Mouse (Mus musculus) hindbrain, embryonic 10.5 days (tissue): ENCODE data around the gene Wwox. TPM values are rescaled to one million over a fixed set of nuclear protein-coding genes. Genes with fewer than 3 reads are reported as not detected.
A peak's percentile ranks its signal among the peaks of the same experiment; 100 is the strongest.

Experiments
- DNase-seq: peaks from one replicate; pipeline ENCODE4 v3.0.0-alpha.2; 2017; ENCODE audit warnings: low spot score
- H3K27ac ChIP-seq: fragments of 300-500 bp; sonication (generic); 2 replicates; pipeline ENCODE4 v1.5.1; 2016; ENCODE audit warnings: mild to moderate bottlenecking, moderate library complexity
- H3K27me3 ChIP-seq: fragments of 300-500 bp; sonication (generic); 2 replicates; pipeline ENCODE4 v1.6.1; 2016; ENCODE audit warnings: mild to moderate bottlenecking; ENCODE audit not compliant: poor library complexity, insufficient read depth, severe bottlenecking
- H3K36me3 ChIP-seq: fragments of 300-500 bp; sonication (generic); 2 replicates; pipeline ENCODE4 v1.6.1; 2016; ENCODE audit warnings: mild to moderate bottlenecking, moderate library complexity
- H3K4me1 ChIP-seq: fragments of 300-500 bp; sonication (generic); replicated peaks from 2 replicates; pipeline ENCODE4 v1.6.1; 2016; ENCODE audit warnings: mild to moderate bottlenecking
- H3K4me3 ChIP-seq: fragments of 300-500 bp; sonication (generic); 2 replicates; pipeline ENCODE4 v1.5.1; 2016; ENCODE audit warnings: mild to moderate bottlenecking, moderate library complexity
- H3K9me3 ChIP-seq: fragments of 300-500 bp; sonication (generic); 2 replicates; pipeline ENCODE4 v1.6.1; 2016; ENCODE audit warnings: mild to moderate bottlenecking, moderate library complexity
- WGBS: fragments of 180-500 bp; shearing (Covaris S2); methylation state at CpG from one replicate; pipeline ENCODE4 v1.1.7; 2016; 5-methylcytosine and 5-hydroxymethylcytosine counted together
- polyA plus RNA-seq: library from polyadenylated mRNA; unstranded; fragments of >200 nt; fragmentation: Nextera tagmentation; extraction: Ambion mirVana; gene quantifications from 2 replicates; pipeline ENCODE4 v1.2.1, GENCODE M21; 2016

The Wwox gene
- polyA plus RNA-seq, 1 experiment from 2014 or later, result 12.5 TPM

DNA sequence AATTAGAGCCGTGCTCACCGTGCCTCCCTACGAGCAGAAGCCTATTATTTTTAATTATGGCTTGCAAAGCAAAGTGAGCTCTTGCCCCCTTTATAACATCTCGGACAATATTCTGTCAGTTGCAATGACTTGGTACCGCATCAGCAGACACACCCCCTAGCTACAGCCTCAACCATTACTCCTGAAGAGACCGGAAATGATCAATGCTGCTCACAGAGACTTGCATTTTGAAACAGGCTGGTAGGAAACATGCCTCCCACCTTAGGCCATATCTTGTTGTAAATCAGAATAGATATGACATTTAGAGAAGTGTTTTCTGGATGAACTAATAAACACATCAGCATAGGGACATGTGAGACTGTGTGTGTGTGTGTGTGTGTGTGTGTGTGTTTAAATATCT is 911.3 kb downstream of the Wwox start:
- no peak overlapping the region for H3K27ac ChIP-seq
- no peaks in the 10 kb centered on the region for H3K4me1 ChIP-seq
- H3K36me3 ChIP-seq, result no peaks in the 10 kb centered on the region
- H3K4me3 ChIP-seq, result no peak overlapping the region
- H3K27me3 ChIP-seq, result no peaks in the 10 kb centered on the region
- DNase-seq, result no peak
- 83% methylated on average over 6 of the region's 6 CpGs for WGBS
- H3K9me3 ChIP-seq, result peaks cover 6% of the 10 kb centered on the region; the same call in 1 of the 2 replicates

DNA sequence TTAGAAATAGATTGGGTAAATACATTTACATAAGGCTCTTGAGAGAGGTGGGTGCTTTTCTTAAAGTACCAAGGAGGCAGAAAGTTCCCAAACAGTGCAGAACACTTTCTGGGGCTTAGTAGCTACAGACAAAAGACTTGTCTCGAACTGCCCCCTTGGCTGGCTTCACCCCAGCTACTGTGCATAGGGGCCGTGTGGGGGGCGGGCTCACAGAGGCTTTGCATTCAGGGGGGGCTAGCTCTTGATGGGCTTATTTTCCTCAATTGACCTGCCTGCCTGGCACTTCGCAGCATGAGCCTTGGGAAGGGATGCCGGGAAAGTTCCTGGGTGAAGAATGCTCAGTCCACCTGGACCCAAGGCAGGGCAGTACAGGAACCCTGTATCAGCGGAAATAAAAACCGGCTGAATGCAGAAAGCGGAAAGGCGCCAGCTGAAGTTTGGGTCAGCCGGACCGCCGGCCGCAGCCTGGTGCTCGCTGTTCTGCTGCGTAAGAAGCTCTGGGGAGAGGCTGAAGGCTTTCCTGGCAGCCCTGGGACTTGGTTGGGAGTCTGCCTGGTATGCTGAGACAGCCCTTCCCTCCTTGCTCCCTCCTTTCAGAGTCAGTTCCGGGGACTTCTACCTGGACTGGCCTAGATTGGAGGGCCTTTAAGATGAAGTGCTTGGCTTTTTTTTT is 918.3 kb downstream of the Wwox start:
- Histone ChIP-seq H3K27me3 (no peaks in the 10 kb centered on the region), H3K27ac (peak overlapping the region; percentile 60), H3K36me3 (no peaks in the 10 kb centered on the region), H3K4me1 (peaks cover 9% of the 10 kb centered on the region), H3K4me3 (peak overlapping the region; percentile 27), H3K9me3 (peaks cover 6% of the 10 kb centered on the region; the same call in 1 of the 2 replicates)
- no peak for DNase-seq
- 24% methylated on average over 16 of the region's 16 CpGs for whole genome bisulfite sequencing

DNA sequence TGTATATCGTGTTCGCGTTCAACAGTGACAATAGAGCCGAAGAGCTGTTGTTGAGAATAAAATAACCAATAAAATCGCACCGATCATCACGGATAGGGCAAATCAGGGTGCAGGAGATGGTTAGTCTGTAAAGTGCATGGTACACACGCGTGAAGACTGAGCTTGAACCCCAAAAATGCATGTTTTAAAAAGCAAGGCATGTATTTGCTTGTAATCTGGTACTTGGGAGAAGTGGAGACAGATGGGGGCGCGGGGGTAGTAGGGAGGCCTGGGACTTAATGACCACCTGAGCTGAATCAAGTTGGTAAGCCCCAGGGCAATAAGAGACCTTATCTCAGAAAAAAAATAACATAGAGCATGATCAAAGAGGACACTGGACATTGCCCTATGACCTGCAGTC is 919.0 kb downstream of the Wwox start:
- 92% methylated on average over 11 of the region's 11 CpGs for WGBS
- Histone ChIP-seq H3K27ac (no peak overlapping the region), H3K36me3 (no peaks in the 10 kb centered on the region), H3K4me3 (no peak overlapping the region), H3K9me3 (peaks cover 6% of the 10 kb centered on the region; the same call in 1 of the 2 replicates), H3K4me1 (peaks cover 9% of the 10 kb centered on the region), H3K27me3 (no peaks in the 10 kb centered on the region)
- no peak for DNase-seq

DNA sequence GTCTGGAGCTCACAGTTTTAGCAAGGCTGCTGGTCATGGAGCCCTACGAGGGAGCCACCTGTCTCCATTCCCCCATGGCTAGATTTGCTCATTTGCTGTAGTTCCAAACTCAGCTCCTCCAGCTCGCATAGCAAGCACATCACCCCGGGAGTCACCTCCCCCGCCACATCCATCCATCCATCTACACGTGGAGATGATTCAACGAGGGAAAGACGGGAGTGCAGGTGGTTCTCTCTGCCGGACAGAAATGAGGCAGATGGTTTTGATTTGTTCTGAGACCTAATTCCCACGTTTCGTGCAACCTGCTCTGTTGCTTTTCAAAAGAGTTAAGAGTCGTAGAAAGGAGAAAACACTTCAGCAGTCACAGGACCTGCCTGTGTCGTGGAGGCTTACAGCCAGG is 920.2 kb downstream of the Wwox start:
- H3K36me3 ChIP-seq, result no peaks in the 10 kb centered on the region
- peaks cover under 1% of the 10 kb centered on the region; the same call in 1 of the 2 replicates for H3K9me3 ChIP-seq
- H3K27ac ChIP-seq, result no peak overlapping the region
- no peak overlapping the region for H3K4me3 ChIP-seq
- H3K4me1 ChIP-seq, result peaks cover 9% of the 10 kb centered on the region
- no peak for DNase-seq
- H3K27me3 ChIP-seq, result no peaks in the 10 kb centered on the region
- WGBS, result 64% methylated on average over 12 of the region's 12 CpGs

DNA sequence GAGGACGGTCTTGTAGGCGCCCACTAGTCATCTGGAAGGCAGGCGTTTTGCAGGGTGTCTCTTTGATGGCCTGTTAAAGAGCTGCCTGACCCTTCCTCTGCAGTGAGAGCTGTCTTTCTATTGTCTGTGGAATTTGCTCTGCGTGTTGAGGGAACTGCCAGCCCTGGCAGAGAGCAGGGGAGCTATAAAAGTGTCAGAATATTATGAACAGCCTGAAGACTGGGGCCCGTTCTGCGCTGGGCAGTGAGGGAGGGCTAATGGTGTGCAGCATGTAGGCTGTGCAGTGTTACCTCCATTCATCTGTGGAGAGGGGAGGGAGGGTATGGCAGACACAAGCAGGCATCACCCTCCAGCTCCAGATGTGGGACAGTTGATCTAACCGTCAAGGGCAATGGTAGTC is 923.1 kb downstream of the Wwox start:
- H3K36me3 ChIP-seq, result no peaks in the 10 kb centered on the region
- no peak overlapping the region for H3K4me3 ChIP-seq
- no peak for DNase-seq
- WGBS, result 73% methylated on average over 7 of the region's 7 CpGs
- H3K27ac ChIP-seq, result no peak overlapping the region
- H3K27me3 ChIP-seq, result no peaks in the 10 kb centered on the region
- no peaks in the 10 kb centered on the region for H3K9me3 ChIP-seq
- peaks cover 8% of the 10 kb centered on the region for H3K4me1 ChIP-seq

DNA sequence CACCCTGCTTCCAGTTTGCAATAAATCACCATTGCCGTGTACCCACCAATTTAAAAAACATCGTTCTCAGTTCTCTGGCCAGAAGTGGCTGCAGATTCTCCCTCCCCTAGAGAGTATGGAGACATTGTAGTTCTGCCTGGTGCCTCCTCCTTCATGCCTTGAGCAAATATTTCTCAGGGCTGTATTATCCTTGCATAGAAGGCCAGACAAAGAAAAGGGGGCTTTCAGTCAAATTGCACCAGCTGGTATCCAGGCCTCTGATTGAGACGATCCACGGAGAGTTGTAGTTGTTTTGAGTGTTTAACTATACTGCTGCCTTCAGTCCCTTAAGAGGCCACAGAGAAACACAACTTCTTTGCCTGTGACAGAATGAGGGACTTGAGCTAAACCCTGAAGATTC is 935.5 kb downstream of the Wwox start:
- Histone ChIP-seq H3K27me3 (no peaks in the 10 kb centered on the region; the same call in 1 of the 2 replicates), H3K4me3 (no peak overlapping the region), H3K9me3 (no peaks in the 10 kb centered on the region), H3K4me1 (peaks cover 11% of the 10 kb centered on the region), H3K36me3 (no peaks in the 10 kb centered on the region), H3K27ac (peak overlapping the region; percentile 23; the same call in 1 of the 2 replicates)
- WGBS, result 45% methylated on average over 4 of the region's 4 CpGs
- DNase-seq, result no peak

DNA sequence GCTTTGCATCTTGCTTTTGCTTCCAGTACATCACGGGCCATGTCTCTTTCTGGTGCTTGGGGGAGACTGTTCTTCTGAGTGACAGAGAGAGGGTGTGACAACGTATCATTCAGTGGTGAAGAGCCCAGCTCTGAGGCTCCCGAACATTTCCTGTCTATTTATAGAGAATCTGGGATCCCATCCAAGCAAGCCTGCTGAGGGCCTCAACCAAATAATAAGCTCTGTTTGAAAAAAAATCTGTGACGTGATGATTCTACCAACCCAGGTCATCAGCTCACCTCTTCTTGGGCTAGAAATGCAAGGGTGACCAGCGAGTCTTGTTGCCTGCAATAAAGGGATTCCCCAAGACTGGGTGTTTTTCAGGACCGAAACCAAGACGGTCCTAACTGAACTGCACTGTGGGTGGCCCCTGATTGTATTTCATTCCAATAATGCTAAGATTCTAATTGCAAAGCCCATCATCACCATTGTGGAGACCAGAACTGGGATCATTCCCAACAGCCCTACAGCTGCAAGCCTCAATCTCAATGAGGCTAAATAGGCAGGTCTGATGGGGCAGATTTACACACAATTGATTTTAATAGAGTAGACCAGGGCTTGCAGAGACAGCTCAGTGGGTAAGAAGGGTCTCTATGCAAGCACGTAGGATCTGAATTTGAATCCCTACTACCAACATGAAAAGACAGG is 936.0 kb downstream of the Wwox start:
- no peak for DNase-seq
- Histone ChIP-seq H3K9me3 (no peaks in the 10 kb centered on the region), H3K27me3 (no peaks in the 10 kb centered on the region; the same call in 1 of the 2 replicates), H3K27ac (peak overlapping the region; percentile 23; the same call in 1 of the 2 replicates), H3K4me3 (no peak overlapping the region), H3K4me1 (peaks cover 11% of the 10 kb centered on the region), H3K36me3 (no peaks in the 10 kb centered on the region)
- 83% methylated on average over 8 of the region's 8 CpGs for WGBS

DNA sequence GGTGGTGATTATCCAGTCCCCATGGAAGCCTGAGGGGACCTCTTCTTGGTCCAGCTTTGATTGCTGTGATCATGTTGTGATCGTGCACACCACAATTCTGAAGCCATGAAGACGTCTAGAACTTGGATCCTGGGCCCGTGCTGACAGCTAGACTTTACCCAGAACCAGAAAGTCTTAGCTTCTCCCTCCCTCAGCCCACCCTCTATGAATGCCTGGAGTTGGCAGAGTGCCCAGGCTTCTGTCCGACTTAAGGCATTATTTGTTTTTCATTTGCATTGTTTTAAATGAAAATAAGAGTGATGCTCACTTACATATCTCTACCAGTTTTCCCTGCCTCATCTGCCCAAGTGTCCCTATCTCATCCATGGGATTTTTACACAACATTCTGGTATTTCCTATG is 937.9 kb downstream of the Wwox start:
- WGBS, result 83% methylated on average over 4 of the region's 4 CpGs
- DNase-seq, result no peak
- H3K27ac ChIP-seq, result no peak overlapping the region
- no peaks in the 10 kb centered on the region for H3K36me3 ChIP-seq
- no peaks in the 10 kb centered on the region; the same call in 1 of the 2 replicates for H3K27me3 ChIP-seq
- H3K4me3 ChIP-seq, result no peak overlapping the region
- peaks cover 11% of the 10 kb centered on the region for H3K4me1 ChIP-seq
- 0 out of 2 replicates have a peak, but pooled peaks cover 3% of the 10 kb centered on the region for H3K9me3 ChIP-seq

DNA sequence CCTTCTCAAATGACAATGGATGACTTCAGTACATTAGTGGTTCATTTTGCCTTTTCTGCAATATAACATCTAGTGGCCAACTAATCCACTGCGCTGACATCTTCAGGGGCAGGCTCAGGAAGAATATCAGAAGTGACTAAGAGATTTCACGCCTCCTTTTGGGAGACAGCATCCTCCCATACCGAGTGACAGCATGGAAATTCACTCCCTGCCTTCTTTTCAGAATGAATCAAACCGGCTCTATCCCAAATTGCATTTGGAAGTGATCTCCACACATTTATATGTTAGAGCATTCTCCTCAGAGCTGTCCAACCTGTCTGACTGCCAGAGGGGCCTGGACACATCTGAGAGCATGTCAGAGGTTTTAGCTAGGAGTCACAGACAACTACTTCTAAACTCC is 940.6 kb downstream of the Wwox start:
- no peaks in the 10 kb centered on the region for H3K36me3 ChIP-seq
- H3K4me3 ChIP-seq, result no peak overlapping the region
- 58% methylated on average over 4 of the region's 4 CpGs for WGBS
- H3K27ac ChIP-seq, result no peak overlapping the region
- DNase-seq, result no peak
- H3K9me3 ChIP-seq, result 0 out of 2 replicates have a peak, but pooled peaks cover 3% of the 10 kb centered on the region
- peaks cover 4% of the 10 kb centered on the region for H3K4me1 ChIP-seq
- H3K27me3 ChIP-seq, result no peaks in the 10 kb centered on the region

DNA sequence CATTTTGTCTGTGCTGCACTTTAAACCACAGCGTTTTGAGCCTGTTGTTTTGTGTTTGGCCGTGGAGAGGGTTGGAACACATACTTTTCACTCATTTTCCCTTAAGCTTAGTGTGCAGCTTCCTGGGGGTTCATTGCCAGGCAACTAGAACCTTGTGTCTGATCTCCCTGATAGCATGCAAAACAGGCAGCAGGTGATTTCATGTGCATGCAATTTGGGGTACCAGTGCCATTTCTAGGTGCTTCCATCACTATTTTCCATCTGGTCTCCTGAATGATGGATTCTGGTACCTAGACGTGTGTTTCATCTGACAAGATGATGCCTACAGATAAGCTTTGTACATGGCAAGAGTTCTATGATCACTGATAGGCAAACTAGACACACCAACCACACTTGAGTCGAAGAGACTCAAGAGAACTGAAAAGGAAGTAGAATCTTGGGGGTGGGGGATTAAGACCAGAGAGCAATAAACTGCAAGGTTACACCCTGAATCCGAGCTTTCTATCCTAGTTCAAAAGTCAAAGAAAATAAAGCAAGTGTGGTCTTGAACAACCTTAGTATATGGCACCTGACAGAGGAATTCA is 951.6 kb downstream of the Wwox start:
- Histone ChIP-seq H3K27me3 (no peaks in the 10 kb centered on the region), H3K4me1 (no peaks in the 10 kb centered on the region), H3K27ac (no peak overlapping the region), H3K36me3 (no peaks in the 10 kb centered on the region), H3K4me3 (no peak overlapping the region), H3K9me3 (no peaks in the 10 kb centered on the region)
- DNase-seq, result no peak
- 87% methylated on average over 5 of the region's 5 CpGs for WGBS

DNA sequence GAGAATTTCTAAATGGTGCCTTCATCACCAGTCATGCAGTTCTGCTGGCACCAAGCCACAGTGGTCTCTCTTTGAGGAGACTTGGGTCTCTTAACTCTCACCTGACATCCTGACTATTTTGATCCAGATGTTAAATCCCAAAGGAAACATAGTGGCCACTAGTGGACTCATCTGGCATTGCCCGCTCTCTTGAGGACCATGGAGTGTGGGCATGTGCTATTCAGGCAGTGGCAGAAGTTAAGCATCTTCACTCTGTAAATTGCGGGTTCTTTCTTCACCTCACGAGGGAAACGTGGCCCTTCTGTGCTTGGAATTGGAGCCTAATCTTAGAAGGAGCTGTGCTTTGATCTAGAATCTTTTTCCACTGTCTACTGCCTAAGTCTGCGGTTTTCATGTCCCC is 956.4 kb downstream of the Wwox start:
- no peaks in the 10 kb centered on the region for H3K4me1 ChIP-seq
- H3K36me3 ChIP-seq, result no peaks in the 10 kb centered on the region
- H3K9me3 ChIP-seq, result no peaks in the 10 kb centered on the region
- no peak for DNase-seq
- WGBS, result 80% methylated on average over 5 of the region's 5 CpGs
- H3K4me3 ChIP-seq, result no peak overlapping the region
- no peak overlapping the region for H3K27ac ChIP-seq
- no peaks in the 10 kb centered on the region for H3K27me3 ChIP-seq

DNA sequence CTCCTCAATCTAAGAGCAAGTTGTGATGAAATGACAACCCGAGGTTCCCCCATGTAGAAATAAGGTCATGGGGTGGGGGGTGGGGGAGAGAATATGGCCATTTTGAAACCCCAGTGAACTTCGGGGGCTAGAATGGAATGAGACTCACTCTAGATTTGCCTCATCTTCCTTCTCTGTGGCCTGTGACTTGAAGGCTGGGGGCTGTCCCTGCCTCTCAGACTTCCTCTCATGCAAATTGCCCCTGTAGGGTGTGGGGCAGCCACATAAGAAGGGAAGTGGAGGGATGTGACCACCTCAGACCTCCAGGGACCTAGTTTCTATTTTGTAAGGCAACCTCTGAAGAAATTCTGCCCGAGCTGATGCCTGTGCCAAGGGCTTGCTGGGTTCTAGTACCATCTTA is 958.5 kb downstream of the Wwox start:
- no peaks in the 10 kb centered on the region for H3K4me1 ChIP-seq
- H3K27ac ChIP-seq, result no peak overlapping the region
- H3K27me3 ChIP-seq, result no peaks in the 10 kb centered on the region; the same call in 1 of the 2 replicates
- no peak overlapping the region for H3K4me3 ChIP-seq
- no peaks in the 10 kb centered on the region for H3K9me3 ChIP-seq
- WGBS, result 80% methylated on average over 3 of the region's 3 CpGs
- DNase-seq, result no peak
- no peaks in the 10 kb centered on the region for H3K36me3 ChIP-seq
